In the genomic region with DNA sequence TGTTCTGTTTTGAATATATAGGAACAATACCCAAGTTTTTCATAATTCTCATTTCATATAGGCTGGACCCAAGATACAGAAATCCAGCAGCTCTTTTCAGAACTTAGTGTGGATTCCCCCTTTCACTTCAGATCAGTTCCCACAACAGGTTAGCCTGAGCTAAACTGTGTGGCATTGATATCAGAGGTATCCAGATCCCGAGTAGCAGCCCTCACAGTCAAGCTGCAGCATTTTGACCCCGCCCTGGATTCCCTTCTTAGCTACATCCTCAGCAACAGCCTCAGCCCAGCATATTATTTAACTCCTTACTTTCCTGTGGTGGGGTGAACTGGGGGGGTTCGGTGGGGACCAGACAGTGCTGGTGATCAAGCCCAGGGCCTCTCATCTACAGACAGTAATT, we compare ENCODE assay signal across 25 mouse cellular contexts.
DNase-seq lines count a peak whose midpoint lies in the region; ATAC-seq and TF ChIP-seq lines count a peak whose summit lies in the region.
"Had no signal": no experiment of that assay in that cellular context is flagged by ENCODE, and none has a peak within 500 bp of the region (broad histone marks: within the 10 kb centered on the region; RNA-seq: fewer than 3 reads in every experiment).

No protein-coding gene starts in this region.

- TF ChIP-seq POLR2A in heart, adult 2 months (IDR thresholded peaks at IDR 0.05; ENCODE audit: insufficient read depth, low read depth, low read length), result no peak

- no peak for DNase-seq in heart, adult 2 months
- DNase-seq in liver, embryonic 14.5 days (ENCODE audit: low read depth in 3 of 3, low spot score in 3 of 3), result peak; percentile 61 to 68 (median 65)
- no peak for DNase-seq in ovary, postnatal 10 days (ENCODE audit: low spot score)
- DNase-seq in hindbrain, postnatal 0 days (ENCODE audit: low spot score), result no peak
- no peak for DNase-seq in midbrain, embryonic 14.5 days
- DNase-seq: adrenal gland, adult 8-10 months; cerebellum, adult 8-10 months; cerebellum, postnatal 36 days; embryo, embryonic 11 days; kidney, adult 18-20 months; layer of hippocampus, adult 9-11 months; retina, postnatal 1 day; right cerebral cortex, postnatal 25 days; spleen, adult 18-20 months; thymus, postnatal 36 days had no signal

- H3K9ac ChIP-seq in heart, embryonic 15.5 days, result no peak overlapping the region
- no peak overlapping the region for H3K9ac ChIP-seq in heart, adult 2 months (ENCODE audit: low read depth, low read length)
- H3K9ac ChIP-seq in liver, embryonic 14.5 days (replicated peaks), result no peak overlapping the region
- no peak overlapping the region for H3K9ac ChIP-seq in hindbrain, postnatal 0 days (replicated peaks; ENCODE audit: low read length)
- no peak overlapping the region for H3K9ac ChIP-seq in midbrain, embryonic 14.5 days (replicated peaks; ENCODE audit: low read length)
- H3K9ac ChIP-seq: embryonic facial prominence, embryonic 13.5 days; hindbrain, embryonic 13.5 days; limb, embryonic 15.5 days; midbrain, embryonic 13.5 days had no signal

- no peak for ATAC-seq in heart, embryonic 15.5 days (replicated peaks; ENCODE audit: insufficient number of reproducible peaks, insufficient read depth, low FRiP score, low read depth)
- ATAC-seq in erythroid progenitor cell, adult 5-6 weeks (replicated peaks; ENCODE audit: low FRiP score, poor library complexity, severe bottlenecking), result peak; percentile 69
- peak; percentile 81 for ATAC-seq in liver, embryonic 14.5 days (ENCODE audit: insufficient read depth)
- no peak for ATAC-seq in hindbrain, postnatal 0 days
- no peak for ATAC-seq in midbrain, embryonic 14.5 days (ENCODE audit: low FRiP score, low TSS enrichment)
- ATAC-seq: activated CD4-positive, CD25-positive, alpha-beta regulatory T cell, adult 4 months; forebrain, embryonic 14.5 days; inflammation-experienced regulatory T-cells, adult 6 months; lung, postnatal 0 days; midbrain, embryonic 13.5 days had no signal

- no peaks in the 10 kb centered on the region for H3K79me2 ChIP-seq in heart, adult 2 months (replicated peaks; ENCODE audit: control insufficient read depth, insufficient read depth, low read length)

- peaks cover 17% of the 10 kb centered on the region for H3K4me1 ChIP-seq in heart, embryonic 15.5 days (replicated peaks)
- no peaks in the 10 kb centered on the region; the same call in 1 of the 2 replicates for H3K4me1 ChIP-seq in heart, adult 2 months (ENCODE audit: control insufficient read depth, insufficient read depth, low read length)
- H3K4me1 ChIP-seq in liver, embryonic 14.5 days (replicated peaks; ENCODE audit: control insufficient read depth in 2 of 2, insufficient read depth in 2 of 2, low read length in 1 of 2), result peaks cover 33 to 49% of the 10 kb centered on the region in 2 experiments
- no peaks in the 10 kb centered on the region for H3K4me1 ChIP-seq in hindbrain, postnatal 0 days (ENCODE audit: insufficient read depth, low read length)
- H3K4me1 ChIP-seq in midbrain, embryonic 14.5 days (ENCODE audit: control insufficient read depth, insufficient read depth, low read length), result peaks cover 14% of the 10 kb centered on the region; the same call in 1 of the 2 replicates
- H3K4me1 ChIP-seq: embryonic facial prominence, embryonic 13.5 days; limb, embryonic 15.5 days had no signal

- H3K4me2 ChIP-seq in heart, embryonic 15.5 days, result no peak overlapping the region
- H3K4me2 ChIP-seq in liver, embryonic 14.5 days (ENCODE audit: low read depth), result peak overlapping the region; percentile 1
- H3K4me2 ChIP-seq in hindbrain, postnatal 0 days (ENCODE audit: low read depth, low read length), result no peak overlapping the region
- no peak overlapping the region for H3K4me2 ChIP-seq in midbrain, embryonic 14.5 days (ENCODE audit: low read length)
- H3K4me2 ChIP-seq: embryonic facial prominence, embryonic 13.5 days; hindbrain, embryonic 13.5 days; limb, embryonic 15.5 days; midbrain, embryonic 13.5 days had no signal

- H3K27me3 ChIP-seq in heart, embryonic 15.5 days, result no peaks in the 10 kb centered on the region
- no peaks in the 10 kb centered on the region for H3K27me3 ChIP-seq in heart, adult 2 months (ENCODE audit: control insufficient read depth, insufficient read depth, low read length)
- H3K27me3 ChIP-seq in liver, embryonic 14.5 days (ENCODE audit: control insufficient read depth, insufficient read depth, low read length), result no peaks in the 10 kb centered on the region
- no peaks in the 10 kb centered on the region for H3K27me3 ChIP-seq in hindbrain, postnatal 0 days (ENCODE audit: insufficient read depth, low read length)
- H3K27me3 ChIP-seq in midbrain, embryonic 14.5 days (ENCODE audit: control insufficient read depth, insufficient read depth, low read length), result no peaks in the 10 kb centered on the region
- H3K27me3 ChIP-seq: embryonic facial prominence, embryonic 13.5 days; hindbrain, embryonic 13.5 days; limb, embryonic 15.5 days; midbrain, embryonic 13.5 days had no signal

- H3K9me3 ChIP-seq in heart, embryonic 15.5 days (replicated peaks), result no peaks in the 10 kb centered on the region
- H3K9me3 ChIP-seq in liver, embryonic 14.5 days (ENCODE audit: control insufficient read depth, low read length), result no peaks in the 10 kb centered on the region
- no peaks in the 10 kb centered on the region for H3K9me3 ChIP-seq in hindbrain, postnatal 0 days (ENCODE audit: low read length)
- H3K9me3 ChIP-seq in midbrain, embryonic 14.5 days (ENCODE audit: control insufficient read depth, low read length), result no peaks in the 10 kb centered on the region
- H3K9me3 ChIP-seq: embryonic facial prominence, embryonic 13.5 days; hindbrain, embryonic 13.5 days; limb, embryonic 15.5 days; midbrain, embryonic 13.5 days had no signal

- WGBS in heart, embryonic 15.5 days, result 46% methylated on average over 3 of the region's 3 CpGs
- 60% methylated on average over 3 of the region's 3 CpGs for WGBS in heart, adult 2 months
- WGBS in liver, embryonic 14.5 days (ENCODE audit: insufficient replicate concordance), result 22% methylated on average over 3 of the region's 3 CpGs
- WGBS in hindbrain, postnatal 0 days, result 69% methylated on average over 3 of the region's 3 CpGs
- WGBS in midbrain, embryonic 14.5 days, result 77% methylated on average over 3 of the region's 3 CpGs

- TF ChIP-seq CTCF in heart, adult 2 months (IDR thresholded peaks at IDR 0.05), result no peak
- TF ChIP-seq CTCF in liver, embryonic 14.5 days (IDR thresholded peaks at IDR 0.05; ENCODE audit: low read depth), result no peak
- TF ChIP-seq CTCF in hindbrain, postnatal 0 days (IDR thresholded peaks at IDR 0.05; ENCODE audit: low read depth), result no peak

- no peaks in the 10 kb centered on the region for H3K36me3 ChIP-seq in heart, embryonic 15.5 days
- H3K36me3 ChIP-seq in heart, adult 2 months (ENCODE audit: control insufficient read depth, insufficient read depth, low read length), result no peaks in the 10 kb centered on the region
- H3K36me3 ChIP-seq in liver, embryonic 14.5 days (replicated peaks; ENCODE audit: control insufficient read depth, insufficient read depth, low read depth), result no peaks in the 10 kb centered on the region
- H3K36me3 ChIP-seq in hindbrain, postnatal 0 days (ENCODE audit: insufficient read depth, low read length), result no peaks in the 10 kb centered on the region
- H3K36me3 ChIP-seq in midbrain, embryonic 14.5 days (ENCODE audit: control insufficient read depth, insufficient read depth, low read length), result no peaks in the 10 kb centered on the region
- H3K36me3 ChIP-seq: embryonic facial prominence, embryonic 13.5 days; hindbrain, embryonic 13.5 days; limb, embryonic 15.5 days; midbrain, embryonic 13.5 days had no signal

- H3K4me3 ChIP-seq in heart, embryonic 15.5 days, result no peak overlapping the region
- no peak overlapping the region for H3K4me3 ChIP-seq in heart, adult 2 months
- H3K4me3 ChIP-seq in liver, embryonic 14.5 days (ENCODE audit: insufficient read depth in 1 of 2, low read depth in 2 of 2, low read length in 2 of 2), result no peak overlapping the region
- H3K4me3 ChIP-seq in hindbrain, postnatal 0 days (ENCODE audit: low read length), result no peak overlapping the region
- H3K4me3 ChIP-seq in midbrain, embryonic 14.5 days (replicated peaks; ENCODE audit: low read depth, low read length), result no peak overlapping the region
- H3K4me3 ChIP-seq: embryonic facial prominence, embryonic 13.5 days; hindbrain, embryonic 13.5 days; limb, embryonic 15.5 days; midbrain, embryonic 13.5 days had no signal

- TF ChIP-seq EP300 in heart, adult 2 months (IDR thresholded peaks at IDR 0.05; ENCODE audit: insufficient read depth, low read depth, low read length), result no peak
- peak; percentile 70 for TF ChIP-seq EP300 in liver, embryonic 14.5 days (IDR thresholded peaks at IDR 0.05; ENCODE audit: low read depth)

- peak overlapping the region; percentile 37; the same call in 1 of the 2 replicates for H3K27ac ChIP-seq in heart, embryonic 15.5 days
- no peak overlapping the region for H3K27ac ChIP-seq in heart, adult 2 months
- peak overlapping the region; percentile 14; the same call in 1 of the 2 replicates for H3K27ac ChIP-seq in liver, embryonic 14.5 days
- H3K27ac ChIP-seq in hindbrain, postnatal 0 days, result no peak overlapping the region
- H3K27ac ChIP-seq in midbrain, embryonic 14.5 days (replicated peaks; ENCODE audit: low read depth, low read length), result no peak overlapping the region
- H3K27ac ChIP-seq: embryonic facial prominence, embryonic 13.5 days; hindbrain, embryonic 13.5 days; limb, embryonic 15.5 days; midbrain, embryonic 13.5 days had no signal

- intact Hi-C loops in heart, adult 2 months (cut with DNase I), result no loop called here

Comparison
In these comparisons a context has a peak if more than half of its experiments do, and no peak if none do; other contexts are left out.
1. H3K27ac ChIP-seq: peak in heart, embryonic 15.5 days (single experiment) and liver, embryonic 14.5 days (single experiment); none in heart, adult 2 months (single experiment), hindbrain, postnatal 0 days (single experiment) and midbrain, embryonic 14.5 days (single experiment).
2. ATAC-seq: peak in erythroid progenitor cell, adult 5-6 weeks (single experiment) and liver, embryonic 14.5 days (single experiment); none in heart, embryonic 15.5 days (single experiment), hindbrain, postnatal 0 days (single experiment) and midbrain, embryonic 14.5 days (single experiment).
3. DNase-seq: peak in liver, embryonic 14.5 days (3 of 3); none in heart, adult 2 months (0 of 2), ovary, postnatal 10 days (single experiment), hindbrain, postnatal 0 days (single experiment) and midbrain, embryonic 14.5 days (single experiment).